Mouse (Mus musculus) neural tube, embryonic 14.5 days (tissue): ENCODE results near the gene H13. TPM values are rescaled to one million over a fixed set of nuclear protein-coding genes. Genes with fewer than 3 reads are reported as not detected.

Source experiments
- ATAC-seq: fragments of 200-750 bp; cut with Nextera tagmentation; 2 replicates; pipeline ENCODE4 v1.8.0; 2017; ENCODE audit warnings: low read depth, mild to moderate bottlenecking, moderate TSS enrichment, moderate library complexity
- H3K27ac ChIP-seq: fragments of 300-500 bp; sonication (generic); 2 replicates; pipeline ENCODE4 v1.5.1; 2014; ENCODE audit warnings: low read depth, mild to moderate bottlenecking, control low read depth, low read length, moderate library complexity, mixed read lengths
- H3K27me3 ChIP-seq: fragments of 300-500 bp; sonication (generic); 2 replicates; pipeline ENCODE4 v1.6.1; 2014; ENCODE audit warnings: low read length; ENCODE audit not compliant: control insufficient read depth, insufficient read depth
- H3K36me3 ChIP-seq: fragments of 300-500 bp; sonication (generic); 2 replicates; pipeline ENCODE4 v1.6.1; 2014; ENCODE audit warnings: low read length, mixed read lengths; ENCODE audit not compliant: control insufficient read depth, insufficient read depth
- H3K4me1 ChIP-seq: fragments of 300-500 bp; sonication (generic); 2 replicates; pipeline ENCODE4 v1.6.1; 2014; ENCODE audit warnings: low read length; ENCODE audit not compliant: control insufficient read depth, insufficient read depth
- H3K4me2 ChIP-seq: fragments of 300-500 bp; sonication (generic); 2 replicates; pipeline ENCODE4 v1.6.1; 2014; ENCODE audit warnings: mild to moderate bottlenecking, low read depth, low read length, control low read depth
- H3K4me3 ChIP-seq: fragments of 300-500 bp; sonication (generic); 2 replicates; pipeline ENCODE4 v1.5.1; 2014; ENCODE audit warnings: low read depth, low read length, control low read depth, mixed read lengths
- H3K9ac ChIP-seq: fragments of 300-500 bp; sonication (generic); replicated peaks from 2 replicates; pipeline ENCODE4 v1.6.1; 2014; ENCODE audit warnings: low read depth, mild to moderate bottlenecking, control low read depth, low read length, mixed read lengths
- H3K9me3 ChIP-seq: fragments of 300-500 bp; sonication (generic); 2 replicates; pipeline ENCODE4 v1.6.1; 2016; ENCODE audit warnings: low read length; ENCODE audit not compliant: control insufficient read depth
- WGBS: fragments of 180-500 bp; shearing (Covaris S2); extraction: QIAGEN DNeasy Blood & Tissue Kit; methylation state at CpG from one replicate; pipeline ENCODE4 v1.1.7; 2014; 5-methylcytosine and 5-hydroxymethylcytosine counted together
- polyA plus RNA-seq: library from polyadenylated mRNA; unstranded; fragments of >200 nt; fragmentation: Nextera tagmentation; extraction: Ambion mirVana; gene quantifications from 2 replicates; pipeline ENCODE4 v1.2.1, GENCODE M21; 2014

Gene H13
- polyA plus RNA-seq, 1 experiment from 2014 or later: 160 TPM

- Histone ChIP-seq H3K27ac (no peak overlapping the region), H3K4me1 (0 out of 2 replicates have a peak, but pooled peaks cover 3% of the 10 kb centered on the region), H3K36me3 (no peaks in the 10 kb centered on the region), H3K4me3 (no peak overlapping the region), H3K27me3 (no peaks in the 10 kb centered on the region), H3K4me2 (no peak overlapping the region), H3K9ac (no peak overlapping the region), H3K9me3 (no peaks in the 10 kb centered on the region)
- WGBS: 64% methylated on average over 8 of the region's 8 CpGs
- no peak for ATAC-seq
Observed at GRCm38 (mm10) chr2:152729013-152729635, 59.9 kb downstream of the H13 start.

- peaks cover 6% of the 10 kb centered on the region for H3K4me1 ChIP-seq
Observed at GRCm38 (mm10) chr2:152729636-152730020, 60.4 kb downstream of the H13 start.

GRCm38 (mm10) chr2:152733201-152733600 is 63.9 kb downstream of the H13 start:
- Histone ChIP-seq H3K27ac (no peak overlapping the region), H3K4me2 (no peak overlapping the region), H3K4me3 (no peak overlapping the region), H3K9me3 (no peaks in the 10 kb centered on the region), H3K27me3 (no peaks in the 10 kb centered on the region), H3K4me1 (peaks cover 20% of the 10 kb centered on the region), H3K36me3 (no peaks in the 10 kb centered on the region), H3K9ac (no peak overlapping the region)
- no peak for ATAC-seq
- 93% methylated on average over 2 of the region's 2 CpGs for WGBS

More at GRCm38 (mm10) chr2:152729636-152730020, 60.4 kb downstream of the H13 start:
- Histone ChIP-seq H3K9ac (no peak overlapping the region), H3K27me3 (no peaks in the 10 kb centered on the region), H3K9me3 (no peaks in the 10 kb centered on the region), H3K4me3 (no peak overlapping the region), H3K27ac (no peak overlapping the region), H3K4me2 (no peak overlapping the region), H3K36me3 (no peaks in the 10 kb centered on the region)
- WGBS: 42% methylated on average over 7 of the region's 7 CpGs
- no peak for ATAC-seq

GRCm38 (mm10) chr2:152734501-152734900 is 65.2 kb downstream of the H13 start:
- ATAC-seq: no peak
- Histone ChIP-seq H3K4me1 (peaks cover 23% of the 10 kb centered on the region), H3K9me3 (no peaks in the 10 kb centered on the region), H3K4me3 (peak overlapping the region; percentile 50), H3K9ac (0 out of 2 replicates have a peak overlapping the region, but pooled peaks have one; percentile 9), H3K27me3 (no peaks in the 10 kb centered on the region), H3K4me2 (peak overlapping the region; percentile 85), H3K36me3 (no peaks in the 10 kb centered on the region), H3K27ac (peak overlapping the region; percentile 55)
- 15% methylated on average over 10 of the region's 10 CpGs for WGBS

GRCm38 (mm10) chr2:152734984-152735383 is 65.7 kb downstream of the H13 start:
- peak; percentile 91 for ATAC-seq
- H3K4me2 ChIP-seq: peak overlapping the region; percentile 85
- H3K27ac ChIP-seq: peak overlapping the region; percentile 55
- H3K9me3 ChIP-seq: no peaks in the 10 kb centered on the region
- WGBS: 0% methylated on average over 28 of the region's 28 CpGs
- H3K4me3 ChIP-seq: peak overlapping the region; percentile 50
- H3K27me3 ChIP-seq: no peaks in the 10 kb centered on the region
- H3K36me3 ChIP-seq: no peaks in the 10 kb centered on the region
- peaks cover 25% of the 10 kb centered on the region for H3K4me1 ChIP-seq
- H3K9ac ChIP-seq: 0 out of 2 replicates have a peak overlapping the region, but pooled peaks have one; percentile 9

GRCm38 (mm10) chr2:152736090-152736601 is 66.9 kb downstream of the H13 start, which contains the start of gene Id1:
Gene Id1 (plus strand): TSS chr2:152736251.
- Histone ChIP-seq H3K4me2 (peak within 1 kb of the TSS; percentile 85), H3K36me3 (no peaks in the 10 kb centered on the region), H3K4me1 (peaks cover 25% of the 10 kb centered on the region), H3K27ac (peak within 1 kb of the TSS; percentile 78), H3K4me3 (peak within 1 kb of the TSS; percentile 50), H3K9ac (peak within 1 kb of the TSS; percentile 67), H3K9me3 (no peaks in the 10 kb centered on the region), H3K27me3 (no peaks in the 10 kb centered on the region)
- peak; percentile 67 for ATAC-seq
- WGBS: under 1% methylated on average over 28 of the region's 28 CpGs

- Histone ChIP-seq H3K4me1 (peaks cover 25% of the 10 kb centered on the region), H3K4me2 (peak overlapping the region; percentile 85), H3K9ac (peak overlapping the region; percentile 67), H3K27ac (peak overlapping the region; percentile 13), H3K27me3 (no peaks in the 10 kb centered on the region), H3K36me3 (no peaks in the 10 kb centered on the region), H3K4me3 (peak overlapping the region; percentile 50), H3K9me3 (no peaks in the 10 kb centered on the region)
- no peak for ATAC-seq
- under 1% methylated on average over 22 of the region's 22 CpGs for WGBS
Observed at GRCm38 (mm10) chr2:152736748-152737147, 67.5 kb downstream of the H13 start.

- H3K4me3 ChIP-seq: peak overlapping the region; percentile 50
- peak overlapping the region; percentile 67 for H3K9ac ChIP-seq
- peak overlapping the region; percentile 22 for H3K27ac ChIP-seq
- ATAC-seq: no peak
- H3K4me1 ChIP-seq: peaks cover 25% of the 10 kb centered on the region
- H3K9me3 ChIP-seq: no peaks in the 10 kb centered on the region
- H3K36me3 ChIP-seq: no peaks in the 10 kb centered on the region
- 12% methylated on average over 10 of the region's 10 CpGs for WGBS
- peak overlapping the region; percentile 85 for H3K4me2 ChIP-seq
- H3K27me3 ChIP-seq: no peaks in the 10 kb centered on the region
Observed at GRCm38 (mm10) chr2:152737306-152738221, 68.3 kb downstream of the H13 start.
